Mouse (Mus musculus) bone marrow, adult 2 months (tissue): ENCODE measurements at regions not wholly inside any gene's neighbourhood (a gene's known extent, or its start where the extent isn't known, plus 50 kb on each side); places are given as distances from the start of the nearest gene placed in this dataset.

Experiments
- CTCF ChIP-seq: fragments of 200-500 bp; IDR thresholded peaks from 2 replicates; pipeline ENCODE4 v1.5.1; 2011; ENCODE audit warnings: low read length, control low read depth; ENCODE audit not compliant: control insufficient read depth, insufficient read depth
- POLR2A ChIP-seq: fragments of 200-500 bp; IDR thresholded peaks from 2 replicates; pipeline ENCODE4 v1.6.1; 2011; ENCODE audit warnings: low read depth, mild to moderate bottlenecking, control low read depth, low read length, borderline replicate concordance; ENCODE audit not compliant: control insufficient read depth

DNA sequence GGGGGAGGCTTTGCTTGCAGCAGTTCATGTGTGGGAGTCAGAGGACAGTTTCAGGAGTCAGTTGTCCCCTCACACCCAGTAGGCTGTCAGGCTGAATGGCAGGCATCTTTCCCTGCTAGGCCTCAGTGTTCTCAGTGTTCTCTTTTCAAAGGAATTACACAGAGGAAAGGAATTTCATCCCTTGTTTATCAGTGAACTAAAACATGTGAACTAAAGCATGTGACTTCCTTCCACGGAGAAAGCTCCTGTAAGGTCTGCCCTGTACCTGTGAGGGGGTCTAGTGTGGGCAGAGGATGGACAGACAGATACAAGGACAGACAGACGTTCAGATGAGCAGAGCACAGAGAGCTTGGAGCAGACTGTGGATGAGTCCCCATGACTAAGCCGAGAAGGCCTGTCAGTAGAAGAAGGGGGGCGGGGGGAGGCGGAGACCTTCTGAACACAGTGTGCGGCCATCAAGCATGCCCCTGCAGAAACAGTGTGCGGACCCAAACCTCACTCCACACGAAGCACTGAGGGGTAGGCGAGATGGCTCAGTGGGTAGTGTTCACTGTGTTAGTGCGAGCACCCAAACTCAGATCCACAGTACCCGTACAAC, 111.1 kb upstream of the Tmem189 start:
- TF ChIP-seq CTCF (no peak), POLR2A (no peak)
